Mouse (Mus musculus) layer of hippocampus, adult 18-20 months (tissue): ENCODE data around the gene Ptf1a. TPM values are rescaled to one million over a fixed set of nuclear protein-coding genes. Genes with fewer than 3 reads are reported as not detected.

ENCODE experiments used
- DNase-seq, 2 experiments: peaks; one replicate each; pipeline ENCODE4 v3.0.0; 2022; ENCODE audit warnings: low spot score in 2 of 2
- total RNA-seq, 2 experiments: library from RNA; stranded (reverse); gene quantifications; 2 replicates each; pipeline ENCODE4 v1.2.3; 2021

Ptf1a gene
- total RNA-seq, 2 experiments from 2014 or later: not detected

DNA sequence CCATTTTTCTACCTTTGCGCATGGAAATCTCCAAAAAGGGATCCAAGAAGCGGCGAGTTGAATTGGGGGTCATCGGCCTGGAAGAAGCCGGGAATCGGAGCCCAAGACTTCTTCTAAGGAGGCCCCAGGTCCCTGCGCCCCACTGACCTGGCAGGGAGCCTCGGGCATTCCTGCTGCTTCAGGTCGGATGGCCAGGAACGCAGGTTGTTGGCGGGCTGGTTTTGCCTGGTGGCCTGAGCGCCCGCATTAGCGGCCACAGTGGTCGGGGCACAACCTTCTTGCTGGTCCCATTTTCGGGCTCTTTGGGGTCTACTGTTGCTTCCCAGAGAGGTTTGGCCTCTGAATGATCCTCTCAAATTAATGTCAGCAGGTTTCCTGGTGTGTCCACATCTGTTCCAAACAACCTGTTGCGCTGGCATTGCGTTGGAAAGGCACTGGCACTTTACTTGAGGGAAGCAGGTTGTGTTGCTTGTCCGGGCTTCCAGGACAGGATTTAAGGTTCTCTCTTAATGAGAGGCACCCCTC lies 7.1 kb downstream of the Ptf1a start:
- DNase-seq: no peak

- no peak for DNase-seq
These were observed 9.8 kb downstream of the Ptf1a start for GRCm38 (mm10) chr2:19455228-19455627.

DNA sequence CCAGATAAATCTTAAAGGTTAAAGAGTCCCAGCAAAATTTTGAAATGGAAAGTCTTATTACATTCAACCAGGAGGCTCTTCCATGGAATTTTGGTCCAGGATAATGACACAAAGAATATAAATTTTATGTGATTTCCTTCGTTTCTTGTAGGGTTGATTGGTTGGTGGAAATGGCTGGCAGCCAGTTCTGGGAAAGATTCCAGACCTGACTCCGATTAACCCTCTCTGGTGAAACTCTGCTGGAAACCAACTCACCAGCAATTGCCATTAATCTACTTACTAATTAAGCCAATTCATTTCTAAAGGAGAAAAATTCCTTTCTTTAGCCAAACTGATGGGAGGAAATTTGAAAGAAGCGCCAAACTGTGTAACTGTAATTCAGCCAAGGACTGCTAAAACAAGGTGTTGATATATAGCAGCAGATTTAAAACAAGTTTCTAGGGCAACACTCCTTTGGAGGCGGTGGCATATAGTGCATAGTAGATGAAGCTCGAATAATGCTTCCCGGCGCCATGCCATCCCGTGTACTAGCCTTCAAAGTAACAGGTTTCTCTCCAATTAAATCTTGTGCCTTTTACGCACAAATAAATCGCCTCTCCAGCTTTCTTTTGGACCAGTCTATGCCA lies 10.5 kb downstream of the Ptf1a start:
- no peak for DNase-seq

DNA sequence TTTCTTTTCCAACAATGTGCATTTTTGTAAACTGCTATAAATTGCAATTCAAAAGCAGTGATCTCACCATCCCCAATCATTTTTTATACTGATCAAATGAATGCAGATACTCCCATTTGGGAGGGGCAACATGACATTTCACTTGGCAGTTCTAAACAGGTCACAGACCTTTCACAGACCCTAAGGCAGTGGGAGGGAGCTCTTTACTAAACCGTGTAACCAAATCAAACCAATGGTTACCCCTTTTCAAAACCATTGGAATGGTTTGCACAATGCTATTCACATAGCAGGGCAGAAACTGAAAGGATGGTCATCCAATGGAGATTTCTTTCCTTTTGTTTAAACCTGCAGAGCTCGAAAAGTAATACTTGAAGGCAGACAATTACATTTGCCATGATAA lies 13.3 kb downstream of the Ptf1a start:
- no peak for DNase-seq

- DNase-seq: no peak
These were observed 16.5 kb downstream of the Ptf1a start for GRCm38 (mm10) chr2:19461940-19462339.

DNA sequence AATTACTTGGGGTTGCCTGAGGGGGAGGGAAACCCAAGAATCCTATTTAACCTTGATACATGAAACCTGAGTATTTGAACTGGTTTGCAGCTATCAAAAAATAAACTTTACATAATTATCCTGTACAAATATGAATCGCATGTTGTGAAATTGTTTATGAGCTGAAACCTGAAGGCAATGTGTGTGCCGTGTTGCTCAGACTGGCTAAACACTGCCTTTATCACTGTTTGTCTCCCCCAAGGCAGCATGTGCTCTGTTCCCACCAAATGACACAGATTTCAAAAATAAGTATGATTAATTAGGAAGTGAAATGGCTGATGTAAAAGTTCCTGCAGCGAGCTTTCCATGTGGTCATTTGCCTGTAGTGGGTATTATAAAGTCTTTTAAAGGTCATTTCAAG lies 44.8 kb downstream of the Ptf1a start:
- DNase-seq: no peak

Other genes with a start within 250 kb of the Ptf1a start
- under 1 TPM; 0.79 to 0.81 TPM for gene Armc3, start 246.4 kb upstream of the Ptf1a start, total RNA-seq
- gene Msrb2, start 74.2 kb upstream of the Ptf1a start, total RNA-seq: 10 to 100 TPM; 33.7 to 34.1 TPM
- gene 4921504E06Rik, start 108.3 kb downstream of the Ptf1a start, total RNA-seq: not detected
- 10 to 100 TPM; 13.8 to 14.4 TPM for gene Otud1, start 212.1 kb downstream of the Ptf1a start, total RNA-seq